Mouse (Mus musculus): ENCODE data around the gene Macrod2. TPM values are rescaled to one million over a fixed set of nuclear protein-coding genes. Genes with fewer than 3 reads are reported as not detected.
A peak's percentile ranks its signal among the peaks of the same experiment; 100 is the strongest.

Gene Macrod2
- polyA plus RNA-seq, 1 experiment from 2014 or later, result 59.2 TPM

DNA sequence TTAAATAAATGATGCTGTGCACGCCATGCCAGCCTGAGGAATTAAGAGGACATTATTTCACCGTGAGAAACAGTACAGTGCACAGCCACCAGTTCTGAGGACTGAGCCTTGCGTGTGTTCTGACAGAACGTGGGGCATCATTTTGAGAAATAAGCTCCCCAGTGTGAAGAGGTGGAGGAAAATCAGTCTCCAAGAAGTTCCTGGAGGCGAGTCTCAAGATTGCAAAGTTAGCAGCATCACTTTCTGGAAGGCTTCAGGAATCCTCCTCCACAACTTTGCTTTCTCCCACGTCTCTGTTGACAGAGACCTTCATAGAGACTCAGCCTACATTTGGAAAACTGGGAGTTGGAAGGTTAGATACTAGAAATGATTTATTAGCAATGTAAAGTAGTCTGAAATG, 932.2 kb downstream of the Macrod2 start:
- no peak for ATAC-seq (ENCODE audit: low FRiP score)
- WGBS, result 64% methylated on average over 6 of the region's 6 CpGs
- Histone ChIP-seq H3K9ac (no peak overlapping the region), H3K36me3 (no peaks in the 10 kb centered on the region), H3K4me3 (no peak overlapping the region), H3K4me1 (no peaks in the 10 kb centered on the region), H3K9me3 (replicated peaks) (no peaks in the 10 kb centered on the region), H3K4me2 (replicated peaks) (no peak overlapping the region), H3K27ac (no peak overlapping the region), H3K27me3 (no peaks in the 10 kb centered on the region)

DNA sequence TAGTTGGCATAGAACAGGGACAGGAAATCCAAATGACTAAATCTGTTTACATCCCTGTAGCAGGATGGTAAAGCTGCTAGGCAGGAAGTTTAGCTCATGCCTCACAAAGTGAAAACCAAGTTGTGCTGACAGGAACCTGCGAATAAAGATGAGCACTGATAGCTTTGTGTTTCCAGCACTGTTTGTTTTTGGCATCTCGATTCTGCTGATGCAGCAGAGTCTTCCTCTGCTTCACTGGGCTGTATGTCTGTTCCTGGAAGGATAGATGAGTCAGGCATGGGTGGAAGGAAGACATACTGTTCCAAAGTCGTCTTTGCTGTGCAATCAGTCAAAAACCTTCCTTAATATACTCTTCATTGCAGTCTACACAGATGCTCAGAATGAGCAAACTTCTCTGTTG, 942.6 kb downstream of the Macrod2 start:
- H3K27me3 ChIP-seq, result no peaks in the 10 kb centered on the region
- H3K4me2 ChIP-seq (replicated peaks), result no peak overlapping the region
- H3K4me1 ChIP-seq, result no peaks in the 10 kb centered on the region
- H3K4me3 ChIP-seq, result no peak overlapping the region
- H3K36me3 ChIP-seq, result no peaks in the 10 kb centered on the region
- H3K9me3 ChIP-seq (replicated peaks), result no peaks in the 10 kb centered on the region
- H3K27ac ChIP-seq, result no peak overlapping the region
- WGBS, result 74% methylated on average over 3 of the region's 3 CpGs
- ATAC-seq (ENCODE audit: low FRiP score), result no peak
- H3K9ac ChIP-seq, result no peak overlapping the region

DNA sequence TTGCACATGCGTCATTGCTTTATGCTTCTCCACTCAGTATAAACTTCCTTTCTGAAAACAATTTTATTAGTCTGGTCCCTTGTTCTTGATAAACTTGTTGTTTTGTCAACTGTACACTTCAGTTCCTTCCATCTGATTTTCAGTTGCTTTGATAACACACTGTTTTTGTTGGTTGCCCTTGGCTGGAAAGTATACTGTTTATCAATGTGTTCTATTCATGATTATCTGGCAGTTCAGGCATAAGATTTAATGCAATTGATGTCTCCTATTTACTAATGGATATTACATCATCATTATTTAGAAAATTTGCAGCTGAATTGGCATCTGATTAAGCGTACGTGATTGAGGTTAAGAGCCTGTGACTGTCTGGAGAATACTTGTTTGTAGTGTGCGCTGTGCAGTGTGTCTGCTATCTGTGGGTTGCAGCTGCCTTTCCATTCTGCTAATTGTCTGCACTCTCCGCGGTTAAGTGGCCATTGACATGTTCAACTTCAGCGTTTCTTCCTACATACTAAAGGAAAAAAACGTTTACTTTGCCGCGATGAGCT, 949.0 kb downstream of the Macrod2 start:
- Histone ChIP-seq H3K9ac (no peak overlapping the region), H3K27me3 (no peaks in the 10 kb centered on the region), H3K9me3 (replicated peaks) (no peaks in the 10 kb centered on the region), H3K4me3 (no peak overlapping the region), H3K36me3 (no peaks in the 10 kb centered on the region), H3K27ac (no peak overlapping the region), H3K4me1 (no peaks in the 10 kb centered on the region), H3K4me2 (replicated peaks) (no peak overlapping the region)
- ATAC-seq (ENCODE audit: low FRiP score), result peak; percentile 80; the same call in 1 of the 2 replicates
- 70% methylated on average over 10 of the region's 10 CpGs for WGBS

DNA sequence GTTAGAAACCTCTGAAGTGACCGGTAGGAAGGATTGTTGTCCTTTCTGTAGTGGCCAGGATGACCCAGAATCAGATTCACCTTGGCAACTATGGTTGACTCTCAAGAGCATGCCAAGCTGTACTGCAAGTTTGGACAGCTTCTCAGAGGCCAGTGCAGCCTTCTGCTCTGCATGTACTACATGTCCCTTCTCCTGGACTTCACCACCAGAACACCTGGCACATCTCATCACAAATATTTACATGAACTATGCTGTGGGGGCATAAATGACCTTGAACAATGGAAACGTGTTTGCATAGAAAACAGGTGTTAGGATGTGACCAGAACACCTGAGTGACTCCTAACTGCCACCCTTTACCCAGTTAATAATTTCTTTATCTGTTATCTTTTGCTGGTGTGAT, 957.5 kb downstream of the Macrod2 start:
- no peak overlapping the region for H3K4me3 ChIP-seq
- H3K27me3 ChIP-seq, result no peaks in the 10 kb centered on the region
- no peaks in the 10 kb centered on the region for H3K9me3 ChIP-seq (replicated peaks)
- H3K4me2 ChIP-seq (replicated peaks), result no peak overlapping the region
- H3K4me1 ChIP-seq, result no peaks in the 10 kb centered on the region
- no peaks in the 10 kb centered on the region for H3K36me3 ChIP-seq
- 76% methylated on average over 2 of the region's 2 CpGs for WGBS
- H3K27ac ChIP-seq, result no peak overlapping the region
- no peak for ATAC-seq (ENCODE audit: low FRiP score)
- no peak overlapping the region for H3K9ac ChIP-seq

DNA sequence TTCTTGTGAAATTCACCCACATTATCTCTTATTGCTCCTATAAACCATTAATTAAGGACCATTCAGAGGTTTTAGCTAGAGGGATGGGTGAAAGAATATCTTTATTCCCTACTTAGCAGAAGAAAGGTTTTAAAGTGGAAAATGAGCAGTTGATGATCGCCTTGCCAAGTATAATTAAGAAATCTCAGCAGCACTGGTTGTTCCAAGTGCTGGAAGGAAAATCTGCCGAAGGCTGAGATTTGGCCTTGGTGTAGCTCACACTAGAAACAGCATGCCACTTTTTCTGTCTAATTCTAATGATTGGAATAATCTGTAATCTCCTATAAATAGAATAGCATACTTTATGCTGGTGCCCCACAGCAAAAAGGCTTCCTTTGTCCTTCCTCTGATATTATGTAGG, 993.5 kb downstream of the Macrod2 start:
- Histone ChIP-seq H3K9me3 (replicated peaks) (no peaks in the 10 kb centered on the region), H3K36me3 (no peaks in the 10 kb centered on the region), H3K4me1 (no peaks in the 10 kb centered on the region), H3K27me3 (no peaks in the 10 kb centered on the region), H3K4me2 (replicated peaks) (no peak overlapping the region), H3K27ac (no peak overlapping the region), H3K4me3 (no peak overlapping the region), H3K9ac (no peak overlapping the region)
- WGBS, result 90% methylated on average over 2 of the region's 2 CpGs
- no peak for ATAC-seq (ENCODE audit: low FRiP score)

DNA sequence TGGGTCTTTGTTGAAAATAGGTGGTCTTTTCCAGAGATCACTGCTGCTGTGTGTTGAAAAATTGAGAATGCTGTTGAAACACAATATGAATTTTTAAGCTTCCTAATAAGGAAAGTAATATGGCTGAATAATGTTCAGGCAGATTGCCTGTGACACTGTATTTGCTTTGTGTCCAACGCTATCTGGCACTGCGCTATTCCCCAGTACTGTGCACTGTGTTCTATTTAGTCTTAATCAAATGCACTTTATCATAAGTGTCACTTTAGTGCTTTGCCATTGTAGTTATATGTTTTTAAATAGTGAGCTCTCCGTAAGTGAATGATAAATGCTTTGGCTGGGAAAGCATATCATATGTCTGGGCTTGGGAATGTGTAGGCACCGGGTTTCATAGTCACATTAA, 996.1 kb downstream of the Macrod2 start:
- Histone ChIP-seq H3K27ac (no peak overlapping the region), H3K4me1 (no peaks in the 10 kb centered on the region), H3K4me3 (no peak overlapping the region), H3K36me3 (no peaks in the 10 kb centered on the region), H3K9me3 (replicated peaks) (no peaks in the 10 kb centered on the region), H3K27me3 (no peaks in the 10 kb centered on the region), H3K9ac (no peak overlapping the region), H3K4me2 (replicated peaks) (no peak overlapping the region)
- ATAC-seq (ENCODE audit: low FRiP score), result no peak
- WGBS, result 79% methylated on average over 4 of the region's 4 CpGs

DNA sequence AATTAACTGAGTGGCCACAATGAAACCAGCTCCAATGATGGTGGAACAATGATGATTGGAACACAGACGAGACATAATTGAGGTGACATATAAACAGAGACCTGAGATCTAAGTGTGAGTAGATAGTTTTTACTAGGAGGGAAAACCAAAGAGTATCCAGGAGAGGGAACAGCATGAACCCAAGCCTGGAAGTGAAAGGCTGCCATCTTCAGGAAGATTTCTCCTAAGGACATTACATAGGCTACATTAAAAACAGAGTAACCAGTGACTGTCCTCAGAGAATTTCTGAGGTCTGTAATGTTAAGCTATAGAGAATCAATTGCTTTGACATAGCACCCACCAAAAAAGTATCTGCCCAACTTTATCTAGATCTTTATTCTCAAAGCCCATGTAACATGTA, 999.7 kb downstream of the Macrod2 start:
- H3K4me1 ChIP-seq, result no peaks in the 10 kb centered on the region
- H3K9me3 ChIP-seq (replicated peaks), result no peaks in the 10 kb centered on the region
- WGBS, result 76% methylated on average over 1 of the region's 1 CpGs
- no peak for ATAC-seq (ENCODE audit: low FRiP score)
- H3K36me3 ChIP-seq, result no peaks in the 10 kb centered on the region
- H3K9ac ChIP-seq, result no peak overlapping the region
- no peak overlapping the region for H3K4me2 ChIP-seq (replicated peaks)
- no peaks in the 10 kb centered on the region for H3K27me3 ChIP-seq
- no peak overlapping the region for H3K27ac ChIP-seq
- no peak overlapping the region for H3K4me3 ChIP-seq

DNA sequence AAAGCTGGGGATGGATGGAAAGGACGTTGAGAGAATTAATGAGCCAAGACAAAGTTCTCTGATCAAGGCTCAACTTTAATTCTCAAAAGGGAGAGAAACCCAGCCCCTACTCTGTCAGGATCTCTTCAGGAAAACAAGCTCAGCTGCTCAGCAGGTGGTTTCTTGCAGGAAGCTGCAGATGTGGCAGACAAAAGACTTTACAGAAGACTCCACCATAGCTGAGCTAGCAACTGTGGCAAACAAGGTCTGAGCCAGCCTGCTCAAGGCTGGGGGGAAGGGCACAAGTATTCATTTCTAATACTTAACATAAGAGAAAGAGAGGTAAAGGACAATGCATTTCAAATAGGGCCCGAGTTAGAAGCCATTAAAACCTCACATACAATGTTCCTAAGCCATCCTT, 1013.7 kb downstream of the Macrod2 start:
- no peak overlapping the region for H3K4me3 ChIP-seq
- no peak for ATAC-seq (ENCODE audit: low FRiP score)
- no peaks in the 10 kb centered on the region for H3K36me3 ChIP-seq
- H3K27me3 ChIP-seq, result no peaks in the 10 kb centered on the region
- H3K4me2 ChIP-seq (replicated peaks), result no peak overlapping the region
- no peaks in the 10 kb centered on the region for H3K9me3 ChIP-seq (replicated peaks)
- H3K27ac ChIP-seq, result no peak overlapping the region
- no peaks in the 10 kb centered on the region for H3K4me1 ChIP-seq
- WGBS, result 5% methylated on average over 2 of the region's 2 CpGs
- H3K9ac ChIP-seq, result no peak overlapping the region

DNA sequence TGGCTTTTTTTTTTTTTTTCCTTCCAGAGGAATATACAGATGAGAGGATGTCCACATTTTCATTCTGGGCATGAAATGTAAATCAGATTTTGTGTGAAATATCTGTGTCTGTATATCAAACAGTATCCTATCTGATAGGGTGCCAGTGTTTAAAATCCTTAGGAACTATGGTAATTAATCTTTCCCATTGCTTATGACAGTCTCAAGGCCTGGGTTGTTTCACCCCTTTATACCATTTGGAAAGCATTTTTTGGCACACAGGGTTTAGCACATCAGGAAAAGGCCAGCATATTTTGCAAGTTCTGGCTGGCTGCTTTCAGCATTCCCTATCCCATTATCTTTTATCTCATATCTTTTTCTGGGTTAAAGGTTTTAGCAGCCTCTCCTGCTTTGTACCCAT, 1021.3 kb downstream of the Macrod2 start:
- H3K9ac ChIP-seq, result no peak overlapping the region
- H3K4me3 ChIP-seq, result no peak overlapping the region
- peak overlapping the region; percentile 72; the same call in 1 of the 2 replicates for H3K27ac ChIP-seq
- H3K4me1 ChIP-seq, result peaks cover 7% of the 10 kb centered on the region
- H3K4me2 ChIP-seq (replicated peaks), result no peak overlapping the region
- no peaks in the 10 kb centered on the region for H3K27me3 ChIP-seq
- H3K9me3 ChIP-seq (replicated peaks), result no peaks in the 10 kb centered on the region
- ATAC-seq (ENCODE audit: low FRiP score), result no peak
- no peaks in the 10 kb centered on the region for H3K36me3 ChIP-seq

DNA sequence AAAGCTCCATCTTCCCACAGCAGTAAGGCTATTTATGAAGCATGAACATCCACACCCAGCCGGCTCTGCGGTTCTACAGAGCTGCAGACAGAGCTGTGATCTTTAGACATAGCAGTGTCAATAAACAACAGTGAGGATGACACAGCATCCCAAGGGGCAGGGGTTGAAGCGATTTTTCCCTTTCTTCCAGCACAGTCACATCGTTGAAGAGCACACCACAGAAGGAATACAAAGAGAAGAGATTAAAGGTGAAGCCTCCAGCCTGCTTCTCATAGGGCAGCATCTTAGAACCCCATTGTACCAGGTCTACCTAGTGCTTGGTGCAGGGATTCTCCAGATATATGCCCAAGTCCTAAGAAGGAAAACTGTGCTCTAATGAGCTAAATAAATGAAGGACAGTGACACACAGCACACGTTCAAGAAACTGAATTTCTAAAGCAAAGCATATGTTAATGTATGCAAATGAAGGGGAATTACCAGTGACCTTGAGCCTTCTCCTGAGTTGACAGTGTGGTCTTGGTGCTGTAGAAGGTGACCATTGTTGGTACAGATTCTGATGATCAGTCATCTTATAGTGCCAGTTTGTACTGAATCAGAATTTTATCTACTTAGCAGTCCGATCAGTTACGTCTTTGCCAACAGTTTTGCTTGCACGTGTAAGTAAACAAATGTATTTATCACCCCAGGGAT, 1021.9 kb downstream of the Macrod2 start:
- H3K27me3 ChIP-seq, result no peaks in the 10 kb centered on the region
- H3K4me3 ChIP-seq, result no peak overlapping the region
- H3K4me1 ChIP-seq, result peaks cover 7% of the 10 kb centered on the region
- no peak overlapping the region for H3K9ac ChIP-seq
- no peaks in the 10 kb centered on the region for H3K36me3 ChIP-seq
- WGBS, result 45% methylated on average over 8 of the region's 8 CpGs
- H3K27ac ChIP-seq, result peak overlapping the region; percentile 72
- H3K4me2 ChIP-seq (replicated peaks), result no peak overlapping the region
- H3K9me3 ChIP-seq (replicated peaks), result no peaks in the 10 kb centered on the region
- peak; percentile 54 for ATAC-seq (ENCODE audit: low FRiP score)

DNA sequence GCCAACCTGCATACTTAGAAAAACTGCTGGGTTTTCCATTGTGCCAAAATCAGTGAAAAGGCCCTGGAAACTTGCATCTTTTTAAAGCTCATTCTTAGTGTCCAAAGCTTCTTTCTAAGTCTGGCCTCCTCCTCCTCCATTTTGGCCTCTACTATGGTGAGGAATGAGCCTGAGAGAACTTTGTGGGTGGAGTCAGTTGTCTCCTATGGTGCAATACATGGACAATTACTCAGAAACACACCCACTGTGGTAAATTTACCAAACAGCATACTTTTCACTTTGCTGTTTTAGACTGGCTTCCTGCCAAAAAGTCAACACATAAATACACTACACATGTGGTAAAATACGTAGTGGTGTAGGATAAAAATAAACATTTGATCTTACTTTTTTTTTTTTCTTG, 1024.7 kb downstream of the Macrod2 start:
- H3K36me3 ChIP-seq, result no peaks in the 10 kb centered on the region
- WGBS, result 79% methylated on average over 1 of the region's 1 CpGs
- no peaks in the 10 kb centered on the region for H3K9me3 ChIP-seq (replicated peaks)
- H3K4me1 ChIP-seq, result peaks cover 7% of the 10 kb centered on the region
- no peak for ATAC-seq (ENCODE audit: low FRiP score)
- no peak overlapping the region for H3K27ac ChIP-seq
- H3K27me3 ChIP-seq, result no peaks in the 10 kb centered on the region
- no peak overlapping the region for H3K9ac ChIP-seq
- H3K4me3 ChIP-seq, result no peak overlapping the region
- no peak overlapping the region for H3K4me2 ChIP-seq (replicated peaks)

DNA sequence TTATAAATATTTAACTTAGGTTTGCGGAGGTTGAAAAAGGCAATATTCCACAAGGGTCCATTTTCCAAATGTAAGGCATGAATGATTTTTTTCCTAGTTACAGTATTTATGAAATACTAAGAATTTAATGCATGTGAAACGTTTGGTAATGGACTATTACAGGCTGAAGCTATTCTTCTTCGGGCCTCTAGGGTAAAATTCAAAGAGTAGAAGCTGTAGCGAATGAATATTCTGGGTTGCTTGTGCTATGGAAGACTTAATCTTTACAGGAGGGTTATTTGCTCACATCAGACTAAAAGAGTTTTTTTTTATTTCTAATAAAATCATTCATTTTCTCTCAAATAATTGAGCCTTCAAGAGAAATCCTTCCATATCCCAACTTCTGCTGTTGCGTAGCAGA, 1039.0 kb downstream of the Macrod2 start:
- Histone ChIP-seq H3K4me1 (no peaks in the 10 kb centered on the region), H3K4me2 (replicated peaks) (no peak overlapping the region), H3K9ac (no peak overlapping the region), H3K27me3 (no peaks in the 10 kb centered on the region), H3K27ac (no peak overlapping the region), H3K36me3 (no peaks in the 10 kb centered on the region), H3K9me3 (replicated peaks) (no peaks in the 10 kb centered on the region), H3K4me3 (no peak overlapping the region)
- ATAC-seq (ENCODE audit: low FRiP score), result no peak
- 86% methylated on average over 5 of the region's 5 CpGs for WGBS
